Mouse (Mus musculus) 3T3-L1 (cell line): ENCODE results near the gene Nrxn3.

ENCODE experiments used
- DNase-seq: peaks from one replicate; pipeline ENCODE4 v3.0.0-alpha.2; 2015; ENCODE audit warnings: low read depth, low spot score

Nrxn3 gene

GRCm38 (mm10) chr12:89508970-89509369 is 786.3 kb downstream of the Nrxn3 start:
- DNase-seq: no peak

- DNase-seq: peak; percentile 52
Measured at GRCm38 (mm10) chr12:89513759-89514158, 791.1 kb downstream of the Nrxn3 start.

- no peak for DNase-seq
Measured at GRCm38 (mm10) chr12:89516046-89516445, 793.4 kb downstream of the Nrxn3 start.

- DNase-seq: no peak
Measured at GRCm38 (mm10) chr12:89530679-89531350, 808.1 kb downstream of the Nrxn3 start.

- DNase-seq: no peak
Measured at GRCm38 (mm10) chr12:89551291-89551690, 828.6 kb downstream of the Nrxn3 start.

- DNase-seq: no peak
Measured at GRCm38 (mm10) chr12:89553223-89553880, 830.7 kb downstream of the Nrxn3 start.

GRCm38 (mm10) chr12:89554171-89554570 is 831.5 kb downstream of the Nrxn3 start:
- no peak for DNase-seq

GRCm38 (mm10) chr12:89554740-89555430 is 832.2 kb downstream of the Nrxn3 start:
- DNase-seq: no peak

GRCm38 (mm10) chr12:89558921-89559320 is 836.2 kb downstream of the Nrxn3 start:
- DNase-seq: no peak

- no peak for DNase-seq
Measured at GRCm38 (mm10) chr12:89561989-89562565, 839.4 kb downstream of the Nrxn3 start.

- DNase-seq: no peak
Measured at GRCm38 (mm10) chr12:89568723-89569377, 846.2 kb downstream of the Nrxn3 start.

GRCm38 (mm10) chr12:89592459-89592858 is 869.8 kb downstream of the Nrxn3 start:
- no peak for DNase-seq

GRCm38 (mm10) chr12:89613670-89614069 is 891.0 kb downstream of the Nrxn3 start:
- DNase-seq: no peak

- DNase-seq: no peak
Measured at GRCm38 (mm10) chr12:89625746-89626145, 903.1 kb downstream of the Nrxn3 start.

- no peak for DNase-seq
Measured at GRCm38 (mm10) chr12:89640046-89640445, 917.4 kb downstream of the Nrxn3 start.

GRCm38 (mm10) chr12:89641460-89641859 is 918.8 kb downstream of the Nrxn3 start:
- no peak for DNase-seq

- no peak for DNase-seq
Measured at GRCm38 (mm10) chr12:89653211-89653610, 930.5 kb downstream of the Nrxn3 start.

- no peak for DNase-seq
Measured at GRCm38 (mm10) chr12:89661219-89661618, 938.5 kb downstream of the Nrxn3 start.

- DNase-seq: no peak
Measured at GRCm38 (mm10) chr12:89668856-89669255, 946.2 kb downstream of the Nrxn3 start.

- no peak for DNase-seq
Measured at GRCm38 (mm10) chr12:89672819-89673218, 950.1 kb downstream of the Nrxn3 start.

GRCm38 (mm10) chr12:89685633-89686032 is 963.0 kb downstream of the Nrxn3 start:
- DNase-seq: no peak

GRCm38 (mm10) chr12:89689086-89689485 is 966.4 kb downstream of the Nrxn3 start:
- DNase-seq: no peak
